Mouse (Mus musculus) ES-E14 (cell line): ENCODE measurements around the gene Slmap.

Source experiments
- CHD2 ChIP-seq: IDR thresholded peaks from 2 replicates; pipeline ENCODE4 v1.6.1; 2014; ENCODE audit warnings: mild to moderate bottlenecking, low read depth, low read length, inconsistent platforms
- HCFC1 ChIP-seq: IDR thresholded peaks from 2 replicates; pipeline ENCODE4 v1.6.1; 2012; ENCODE audit warnings: low read length, inconsistent platforms, borderline replicate concordance; ENCODE audit not compliant: insufficient read depth

DNA sequence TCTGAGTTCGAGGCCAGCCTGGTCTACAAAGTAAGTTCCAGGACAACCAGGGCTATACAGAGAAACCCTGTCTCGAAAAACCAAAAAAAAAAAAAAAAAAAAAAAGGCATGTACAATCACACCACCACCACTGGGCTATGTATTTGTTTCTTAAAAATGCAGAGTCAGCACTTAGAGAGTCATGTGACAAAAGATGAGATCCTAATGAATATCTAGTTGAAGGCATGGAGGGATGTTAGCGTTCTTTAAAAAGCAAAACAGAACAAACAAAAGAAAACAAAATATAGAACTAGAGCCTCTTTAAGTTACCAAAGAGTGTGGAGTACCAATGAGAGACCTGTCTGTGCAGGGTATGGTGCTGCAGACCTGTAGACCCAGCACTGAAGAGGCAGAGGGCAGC lies 48.9 kb upstream of the Slmap start:
- TF ChIP-seq HCFC1 (no peak), CHD2 (no peak)
